Mouse (Mus musculus) cerebellum, postnatal 10 days (tissue): ENCODE measurements around the gene Apol9b.

ENCODE experiments used
- DNase-seq, 2 experiments: peaks; one replicate each; pipeline ENCODE4 v3.0.0; 2021; ENCODE audit warnings: mixed read lengths in 2 of 2

Apol9b gene

DNA sequence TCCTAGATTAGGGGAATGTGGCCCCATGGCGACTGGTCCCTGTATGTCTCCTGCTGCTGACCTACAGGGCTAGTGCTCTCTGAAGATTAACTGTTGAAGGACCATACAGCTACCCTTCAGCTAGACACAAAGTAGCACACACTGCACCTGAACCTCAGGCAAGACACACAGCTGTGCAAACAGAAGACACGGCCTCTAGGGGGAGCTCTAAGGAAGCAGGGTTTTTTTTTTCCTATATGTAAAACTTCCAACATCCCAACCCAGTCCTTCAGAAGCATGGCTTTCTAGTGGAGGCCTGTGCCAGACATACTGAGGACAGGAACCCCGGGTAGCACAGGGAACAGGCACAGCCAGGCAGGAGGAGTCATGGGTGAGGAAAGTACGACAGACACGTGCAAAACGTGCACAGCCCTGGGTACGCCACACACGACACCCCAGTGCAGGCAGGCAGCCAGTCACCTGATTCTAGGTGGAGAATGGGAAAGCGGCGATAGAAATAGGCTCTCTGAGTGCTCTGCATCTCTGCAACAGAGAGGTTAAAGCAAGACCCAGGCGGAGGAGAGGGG is 53.7 kb downstream of the Apol9b start:
- peak; percentile 50 for DNase-seq

DNA sequence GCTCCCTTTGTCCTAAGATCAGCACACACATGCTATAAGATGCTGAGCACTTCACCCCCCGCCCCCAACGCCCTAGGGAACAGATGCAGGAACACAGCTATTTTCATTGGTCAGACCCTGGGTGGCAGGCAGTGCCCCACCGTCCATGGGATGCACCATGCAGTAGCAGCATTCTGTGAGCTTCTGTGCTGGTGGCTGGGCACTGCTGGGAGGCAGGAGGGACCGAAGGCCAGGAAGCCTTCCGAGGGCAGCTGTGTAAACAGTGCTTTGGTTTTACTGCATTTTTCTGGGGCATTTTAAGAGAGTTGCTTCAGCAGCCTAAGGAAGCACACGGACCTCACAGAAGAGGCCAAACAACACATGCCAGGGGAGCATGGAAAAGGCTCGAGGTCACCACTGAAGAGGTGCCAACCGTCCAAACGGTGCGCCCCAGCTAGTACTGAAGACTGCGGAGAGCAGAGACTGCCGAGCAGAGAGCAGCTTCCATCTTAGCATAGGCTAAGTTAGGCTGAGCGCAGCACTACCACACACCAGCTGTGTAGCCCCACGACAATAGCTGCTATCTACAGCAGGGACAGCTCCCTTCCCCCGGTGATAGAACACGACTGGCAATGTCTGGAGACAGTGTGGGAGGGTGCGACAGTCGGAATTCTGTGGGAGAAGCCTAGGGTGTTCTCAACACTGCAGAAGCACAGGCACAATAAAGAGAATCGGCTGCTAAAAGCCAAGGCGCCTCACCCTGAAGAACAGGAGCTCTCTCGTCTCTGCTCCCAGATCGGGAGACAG is 55.4 kb downstream of the Apol9b start:
- DNase-seq, result no peak

DNA sequence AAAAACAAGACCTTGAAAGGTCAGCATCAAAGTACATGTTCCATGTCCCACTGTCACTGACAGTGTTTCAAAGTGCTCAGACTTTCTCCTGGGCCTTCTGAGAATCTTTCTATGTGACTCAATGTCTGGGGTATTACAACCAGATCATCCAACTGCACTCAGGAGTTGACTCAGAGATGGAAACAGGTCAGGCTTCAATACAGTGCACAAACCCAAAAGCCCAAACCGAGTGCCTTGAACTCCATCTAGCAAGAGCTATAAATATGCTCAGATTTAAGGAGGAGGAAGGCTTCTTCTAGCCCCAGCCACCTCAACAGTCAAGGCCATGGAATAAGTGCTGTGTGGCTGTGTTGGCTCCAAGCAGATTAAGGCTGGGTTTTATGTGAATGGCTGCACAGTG is 57.0 kb downstream of the Apol9b start:
- no peak for DNase-seq
